Mouse (Mus musculus) stomach, postnatal 0 days (tissue): ENCODE data around the gene Ccdc153. TPM values are rescaled to one million over a fixed set of nuclear protein-coding genes. Genes with fewer than 3 reads are reported as not detected.

Source experiments
- ATAC-seq: fragments of 200-750 bp; cut with Nextera tagmentation; 2 replicates; pipeline ENCODE4 v1.8.0; 2017; ENCODE audit not compliant: low FRiP score, low TSS enrichment
- DNase-seq: peaks from one replicate; pipeline ENCODE4 v3.0.0-alpha.2; 2016; ENCODE audit warnings: low spot score
- H3K27ac ChIP-seq: fragments of 300-500 bp; sonication (generic); replicated peaks from 2 replicates; pipeline ENCODE4 v1.5.1; 2014; ENCODE audit warnings: mild to moderate bottlenecking, control low read depth
- H3K27me3 ChIP-seq: fragments of 300-500 bp; sonication (generic); 2 replicates; pipeline ENCODE4 v1.6.1; 2014; ENCODE audit warnings: low read length; ENCODE audit not compliant: control insufficient read depth, insufficient read depth
- H3K36me3 ChIP-seq: fragments of 300-500 bp; sonication (generic); 2 replicates; pipeline ENCODE4 v1.6.1; 2014; ENCODE audit warnings: low read length, mixed read lengths; ENCODE audit not compliant: control insufficient read depth, insufficient read depth
- H3K4me1 ChIP-seq: fragments of 300-500 bp; sonication (generic); replicated peaks from 2 replicates; pipeline ENCODE4 v1.6.1; 2014; ENCODE audit warnings: antibody characterized with exemption; ENCODE audit not compliant: control insufficient read depth, insufficient read depth
- H3K4me2 ChIP-seq: fragments of 300-500 bp; sonication (generic); replicated peaks from 2 replicates; pipeline ENCODE4 v1.6.1; 2014; ENCODE audit warnings: low read depth, mild to moderate bottlenecking, control low read depth, moderate library complexity
- H3K4me3 ChIP-seq: fragments of 300-500 bp; sonication (generic); 2 replicates; pipeline ENCODE4 v1.5.1; 2014; ENCODE audit warnings: low read depth, low read length, control low read depth
- H3K9ac ChIP-seq: fragments of 300-500 bp; sonication (generic); 2 replicates; pipeline ENCODE4 v1.6.1; 2014; ENCODE audit warnings: mild to moderate bottlenecking, low read length, control low read depth, mixed read lengths
- H3K9me3 ChIP-seq: fragments of 300-500 bp; sonication (generic); 2 replicates; pipeline ENCODE4 v1.6.1; 2016; ENCODE audit warnings: low read length; ENCODE audit not compliant: control insufficient read depth
- CTCF ChIP-seq: IDR thresholded peaks from 2 replicates; pipeline ENCODE4 v1.5.1; 2016; ENCODE audit warnings: antibody characterized with exemption, low read depth, mild to moderate bottlenecking, moderate library complexity
- EP300 ChIP-seq: optimal IDR thresholded peaks from 2 replicates; pipeline ENCODE3; 2016; ENCODE audit warnings: antibody characterized with exemption
- WGBS: fragments of 180-500 bp; shearing (Covaris S2); extraction: QIAGEN DNeasy Blood & Tissue Kit; methylation state at CpG from one replicate; pipeline ENCODE4 v1.1.7; 2014; 5-methylcytosine and 5-hydroxymethylcytosine counted together
- polyA plus RNA-seq: library from polyadenylated mRNA; unstranded; fragments of >200 nt; fragmentation: Nextera tagmentation; extraction: Ambion mirVana; gene quantifications from 2 replicates; pipeline ENCODE4 v1.2.1, GENCODE M21; 2015

Ccdc153 gene
- polyA plus RNA-seq, 1 experiment from 2014 or later = not detected

DNA sequence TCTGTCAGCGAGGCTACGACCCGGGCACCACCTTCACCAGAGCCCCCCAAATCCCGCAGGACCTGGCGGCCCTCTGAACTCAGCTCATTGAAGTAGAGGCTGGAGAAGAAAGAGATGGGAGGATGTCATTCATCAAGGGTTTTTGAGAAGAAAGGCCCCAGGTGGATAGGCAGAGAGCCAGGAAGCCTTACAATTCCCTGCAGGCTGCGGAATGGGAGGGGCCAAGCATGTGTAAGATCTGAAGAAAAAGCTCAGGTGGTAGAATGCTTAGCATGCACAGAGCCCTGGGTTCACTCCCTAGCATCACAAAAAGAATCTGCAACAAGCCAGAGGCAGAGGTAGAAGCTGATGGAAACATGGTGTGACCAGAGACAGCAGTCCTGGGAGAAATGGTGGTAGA, 13.0 kb downstream of the Ccdc153 start:
- ATAC-seq (no peak), DNase-seq (no peak)
- no peak overlapping the region for H3K9ac ChIP-seq
- TF ChIP-seq CTCF (no peak), EP300 (no peak)
- WGBS = 76% methylated on average over 6 of the region's 6 CpGs
- no peaks in the 10 kb centered on the region for H3K4me1 ChIP-seq
- no peak overlapping the region for H3K4me2 ChIP-seq
- H3K9me3 ChIP-seq = no peaks in the 10 kb centered on the region
- H3K27ac ChIP-seq = no peak overlapping the region
- no peaks in the 10 kb centered on the region for H3K36me3 ChIP-seq
- H3K4me3 ChIP-seq = no peak overlapping the region
- no peaks in the 10 kb centered on the region for H3K27me3 ChIP-seq

DNA sequence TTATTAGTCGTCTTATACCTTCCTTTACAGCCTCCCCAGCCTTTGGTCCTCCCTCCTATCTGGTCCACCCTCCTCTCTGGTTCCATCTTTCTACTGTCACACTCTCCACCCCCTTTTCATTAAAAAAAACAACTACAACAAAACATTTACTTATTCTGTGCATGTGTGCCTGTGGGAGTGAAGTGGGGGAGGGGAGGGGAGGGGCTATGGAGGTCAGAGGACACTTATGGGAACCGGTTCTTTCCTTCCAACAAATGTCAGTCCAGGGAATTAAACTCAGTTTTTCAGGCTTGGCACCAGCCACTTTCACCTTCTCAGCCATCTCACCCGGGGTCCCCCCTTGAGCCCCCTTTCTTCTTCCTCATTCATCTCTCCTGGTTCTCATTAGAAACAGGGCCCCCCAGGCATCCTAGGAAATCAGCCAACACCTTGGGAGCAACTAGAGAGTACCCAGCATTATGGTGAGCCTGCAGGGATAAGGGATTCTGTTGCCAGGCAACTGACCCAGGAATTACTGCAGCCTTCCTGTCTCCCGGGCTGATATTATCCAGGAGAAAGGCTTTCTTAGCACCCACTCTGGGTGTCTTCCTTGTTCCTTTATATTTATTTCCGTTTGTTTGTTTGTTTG, 14.1 kb downstream of the Ccdc153 start:
- no peak for DNase-seq
- Histone ChIP-seq H3K4me1 (no peaks in the 10 kb centered on the region), H3K4me3 (no peak overlapping the region), H3K9me3 (no peaks in the 10 kb centered on the region), H3K9ac (no peak overlapping the region), H3K36me3 (no peaks in the 10 kb centered on the region), H3K27me3 (no peaks in the 10 kb centered on the region), H3K27ac (no peak overlapping the region), H3K4me2 (no peak overlapping the region)
- ATAC-seq = no peak
- TF ChIP-seq CTCF (no peak), EP300 (no peak)
- 16% methylated on average over 5 of the region's 5 CpGs for WGBS

DNA sequence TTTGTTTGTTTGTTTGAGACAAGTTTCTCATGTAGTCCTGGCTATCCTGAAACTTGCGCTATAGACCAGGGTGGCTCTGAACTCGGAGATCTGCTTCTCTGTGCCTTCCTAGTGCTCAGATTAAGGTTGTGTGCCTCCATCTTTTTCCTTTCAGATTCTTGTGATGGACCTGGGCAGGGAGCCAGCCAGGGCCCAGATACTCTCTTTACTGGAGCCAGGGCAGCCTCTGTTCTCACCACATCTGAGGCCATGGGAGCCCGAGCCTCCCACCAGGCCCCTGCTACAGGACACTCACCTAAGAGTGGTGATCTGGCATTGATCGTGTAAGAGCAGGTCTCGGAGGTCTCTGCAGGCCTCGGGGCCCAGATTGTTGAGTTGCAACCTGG, 14.7 kb downstream of the Ccdc153 start:
- Histone ChIP-seq H3K9me3 (no peaks in the 10 kb centered on the region), H3K4me2 (no peak overlapping the region), H3K4me3 (no peak overlapping the region), H3K36me3 (no peaks in the 10 kb centered on the region), H3K27ac (no peak overlapping the region), H3K4me1 (no peaks in the 10 kb centered on the region), H3K9ac (no peak overlapping the region), H3K27me3 (no peaks in the 10 kb centered on the region)
- DNase-seq (no peak), ATAC-seq (no peak)
- WGBS = 75% methylated on average over 6 of the region's 6 CpGs
- TF ChIP-seq CTCF (no peak), EP300 (no peak)

DNA sequence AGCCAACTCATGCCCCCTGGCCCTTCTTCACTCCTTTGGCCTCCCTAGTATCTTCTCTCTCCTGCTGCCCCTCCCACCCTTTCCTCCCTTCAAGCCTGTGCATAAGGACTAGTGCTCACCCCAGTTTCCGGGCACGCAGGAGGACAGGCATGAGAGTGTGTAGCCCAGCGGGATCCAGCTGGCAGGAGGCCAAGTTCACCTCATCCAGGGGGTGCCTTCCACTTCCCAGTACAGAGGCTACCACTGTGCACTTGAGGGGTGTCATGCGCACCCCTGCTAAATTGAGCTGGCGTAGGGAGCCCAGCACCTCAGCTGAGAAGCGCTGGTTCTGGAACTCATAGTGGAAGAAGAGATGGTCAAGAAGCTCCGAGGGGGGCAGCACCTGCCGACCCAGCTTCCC, 15.7 kb downstream of the Ccdc153 start:
- TF ChIP-seq EP300 (no peak), CTCF (no peak)
- no peak overlapping the region for H3K9ac ChIP-seq
- no peak overlapping the region for H3K4me2 ChIP-seq
- DNase-seq (no peak), ATAC-seq (0 out of 2 replicates have a peak, but pooled peaks have one; percentile 21)
- H3K27ac ChIP-seq = no peak overlapping the region
- no peaks in the 10 kb centered on the region for H3K9me3 ChIP-seq
- no peaks in the 10 kb centered on the region for H3K27me3 ChIP-seq
- WGBS = 79% methylated on average over 8 of the region's 8 CpGs
- no peak overlapping the region for H3K4me3 ChIP-seq
- H3K36me3 ChIP-seq = no peaks in the 10 kb centered on the region
- H3K4me1 ChIP-seq = no peaks in the 10 kb centered on the region

DNA sequence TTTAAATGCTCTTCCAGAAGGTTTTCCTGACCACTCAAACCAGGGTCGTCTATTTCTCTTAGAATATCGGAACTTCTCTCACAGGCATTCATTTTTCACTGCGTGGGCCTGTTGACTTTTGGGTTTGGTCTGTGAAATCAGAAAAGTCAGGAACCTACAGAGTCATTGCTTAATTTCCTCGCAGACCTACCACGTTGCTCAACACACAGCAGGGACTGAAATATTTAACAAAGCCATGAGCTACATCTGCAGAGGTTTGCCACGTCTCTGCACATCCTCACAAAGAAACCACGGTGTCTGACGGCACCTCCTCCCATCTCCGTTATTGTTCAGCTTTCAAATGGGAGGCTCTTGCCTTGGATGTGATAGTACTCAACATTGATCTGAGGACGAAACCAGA, 18.5 kb downstream of the Ccdc153 start:
- no peaks in the 10 kb centered on the region for H3K36me3 ChIP-seq
- H3K9ac ChIP-seq = no peak overlapping the region
- H3K4me3 ChIP-seq = no peak overlapping the region
- ATAC-seq (no peak), DNase-seq (no peak)
- no peak for TF ChIP-seq EP300
- no peak for TF ChIP-seq CTCF
- no peak overlapping the region for H3K27ac ChIP-seq
- H3K4me2 ChIP-seq = no peak overlapping the region
- H3K4me1 ChIP-seq = no peaks in the 10 kb centered on the region
- WGBS = 80% methylated on average over 10 of the region's 10 CpGs
- no peaks in the 10 kb centered on the region for H3K27me3 ChIP-seq
- H3K9me3 ChIP-seq = no peaks in the 10 kb centered on the region

DNA sequence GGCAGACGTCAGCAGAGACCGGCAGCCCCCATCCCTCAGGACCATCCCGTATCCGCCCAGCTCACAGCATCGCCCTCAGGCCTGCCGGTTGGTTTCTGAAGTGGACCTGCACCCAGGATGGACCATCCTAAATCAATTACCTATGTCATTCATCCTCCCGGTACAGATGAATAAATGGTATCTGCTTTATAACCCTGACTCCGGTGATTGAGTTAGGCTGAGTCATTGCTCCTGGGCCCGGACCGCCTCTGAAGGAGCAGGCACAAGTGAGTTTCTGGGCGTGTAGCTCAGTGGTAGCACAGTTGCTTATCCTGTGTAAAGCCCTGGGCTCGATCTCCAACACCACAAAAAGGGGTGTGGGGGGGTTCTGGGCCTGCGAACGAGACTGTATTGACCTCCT, 20.9 kb downstream of the Ccdc153 start:
- TF ChIP-seq EP300 (no peak), CTCF (no peak)
- WGBS = 73% methylated on average over 14 of the region's 14 CpGs
- H3K27ac ChIP-seq = no peak overlapping the region; the same call in 1 of the 2 replicates
- H3K4me1 ChIP-seq = no peaks in the 10 kb centered on the region
- H3K9ac ChIP-seq = no peak overlapping the region
- H3K9me3 ChIP-seq = no peaks in the 10 kb centered on the region
- H3K27me3 ChIP-seq = no peaks in the 10 kb centered on the region
- no peak for DNase-seq
- ATAC-seq = no peak
- H3K4me3 ChIP-seq = no peak overlapping the region
- no peaks in the 10 kb centered on the region for H3K36me3 ChIP-seq
- H3K4me2 ChIP-seq = no peak overlapping the region
